Mouse (Mus musculus): ENCODE measurements around the gene Krtap2-4. TPM values are rescaled to one million over a fixed set of nuclear protein-coding genes. Genes with fewer than 3 reads are reported as not detected.

Gene Krtap2-4
- polyA plus RNA-seq, 1 experiment from 2014 or later: not detected

- no peaks in the 10 kb centered on the region for H3K36me3 ChIP-seq (ENCODE audit: control insufficient read depth, insufficient read depth, low read length)
- ATAC-seq (ENCODE audit: insufficient number of reproducible peaks, low FRiP score, low TSS enrichment, low read depth) (peak; percentile 62; the same call in 1 of the 2 replicates), DNase-seq (ENCODE audit: low spot score) (peak; percentile 90)
- H3K27ac ChIP-seq (replicated peaks; ENCODE audit: low read depth, low read length): no peak overlapping the region
- no peaks in the 10 kb centered on the region for H3K4me1 ChIP-seq (ENCODE audit: control insufficient read depth, insufficient read depth, low read length)
- peak overlapping the region; percentile 33; the same call in 1 of the 2 replicates for H3K4me2 ChIP-seq (ENCODE audit: low read depth, severe bottlenecking)
- H3K9me3 ChIP-seq (ENCODE audit: control insufficient read depth, low read length): no peaks in the 10 kb centered on the region
- no peak overlapping the region for H3K4me3 ChIP-seq (ENCODE audit: low read depth, low read length)
- H3K27me3 ChIP-seq (ENCODE audit: control insufficient read depth, insufficient read depth, low read length): no peaks in the 10 kb centered on the region
- H3K9ac ChIP-seq (ENCODE audit: low read length): no peak overlapping the region
- 6% methylated on average over 7 of the region's 7 CpGs for WGBS
These were observed 40.5 kb downstream of the Krtap2-4 start for GRCm38 (mm10) chr11:99574106-99574505.

GRCm38 (mm10) chr11:99573164-99573563 is 41.5 kb downstream of the Krtap2-4 start:
- H3K4me3 ChIP-seq (ENCODE audit: low read depth, low read length): no peak overlapping the region
- ATAC-seq (ENCODE audit: insufficient number of reproducible peaks, low FRiP score, low TSS enrichment, low read depth) (no peak), DNase-seq (ENCODE audit: low spot score) (no peak)
- H3K9me3 ChIP-seq (ENCODE audit: control insufficient read depth, low read length): no peaks in the 10 kb centered on the region
- WGBS: 74% methylated on average over 4 of the region's 4 CpGs
- no peaks in the 10 kb centered on the region for H3K27me3 ChIP-seq (ENCODE audit: control insufficient read depth, insufficient read depth, low read length)
- H3K4me1 ChIP-seq (ENCODE audit: control insufficient read depth, insufficient read depth, low read length): no peaks in the 10 kb centered on the region
- no peaks in the 10 kb centered on the region for H3K36me3 ChIP-seq (ENCODE audit: control insufficient read depth, insufficient read depth, low read length)
- H3K27ac ChIP-seq (replicated peaks; ENCODE audit: low read depth, low read length): no peak overlapping the region
- no peak overlapping the region for H3K9ac ChIP-seq (ENCODE audit: low read length)
- H3K4me2 ChIP-seq (ENCODE audit: low read depth, severe bottlenecking): no peak overlapping the region

- H3K4me3 ChIP-seq (ENCODE audit: low read depth, low read length): no peak within 1 kb of the TSS
- no peaks in the 10 kb centered on the region for H3K27me3 ChIP-seq (ENCODE audit: control insufficient read depth, insufficient read depth, low read length)
- no peak within 1 kb of the TSS for H3K27ac ChIP-seq (replicated peaks; ENCODE audit: low read depth, low read length)
- H3K9me3 ChIP-seq (ENCODE audit: control insufficient read depth, low read length): no peaks in the 10 kb centered on the region
- no peak for DNase-seq (ENCODE audit: low spot score)
- 73% methylated on average over 7 of the region's 7 CpGs for WGBS
- no peak within 1 kb of the TSS for H3K9ac ChIP-seq (ENCODE audit: low read length)
- no peaks in the 10 kb centered on the region for H3K36me3 ChIP-seq (ENCODE audit: control insufficient read depth, insufficient read depth, low read length)
- no peak for ATAC-seq (ENCODE audit: insufficient number of reproducible peaks, low FRiP score, low TSS enrichment, low read depth)
- no peak within 1 kb of the TSS for H3K4me2 ChIP-seq (ENCODE audit: low read depth, severe bottlenecking)
- no peaks in the 10 kb centered on the region for H3K4me1 ChIP-seq (ENCODE audit: control insufficient read depth, insufficient read depth, low read length)
These were observed 48.1 kb downstream of the Krtap2-4 start, which contains the start of gene Krtap3-1 for GRCm38 (mm10) chr11:99566530-99566929. Krtap3-1 (minus strand) TSS chr11:99566630.

Other genes with a start within 250 kb of the Krtap2-4 start
- gene Krt28, start 239.9 kb downstream of the Krtap2-4 start, polyA plus RNA-seq (2014; fragmentation: Nextera tagmentation; extraction: Ambion mirVana): 0.41 and 0.47 TPM in 2 replicates
- 23.8 and 24.0 TPM in 2 replicates for gene Krt10, start 225.5 kb downstream of the Krtap2-4 start, polyA plus RNA-seq (2014; fragmentation: Nextera tagmentation; extraction: Ambion mirVana)
- gene Krt12, start 192.6 kb downstream of the Krtap2-4 start, polyA plus RNA-seq (2014; fragmentation: Nextera tagmentation; extraction: Ambion mirVana): not detected in 2 replicates
- 0.32 and 0.44 TPM in 2 replicates for gene Krt20, start 176.7 kb downstream of the Krtap2-4 start, polyA plus RNA-seq (2014; fragmentation: Nextera tagmentation; extraction: Ambion mirVana)
- 0.24 and 0.35 TPM in 2 replicates for gene Krt23, start 121.7 kb downstream of the Krtap2-4 start, polyA plus RNA-seq (2014; fragmentation: Nextera tagmentation; extraction: Ambion mirVana)
- 0.12 TPM in 1 of 2 replicates, not detected in the other for gene Krt39, start 93.5 kb downstream of the Krtap2-4 start, polyA plus RNA-seq (2014; fragmentation: Nextera tagmentation; extraction: Ambion mirVana)
- not detected in 2 replicates for gene Krt40, start 71.7 kb downstream of the Krtap2-4 start, polyA plus RNA-seq (2014; fragmentation: Nextera tagmentation; extraction: Ambion mirVana)
- gene Krtap3-3, start 64.0 kb downstream of the Krtap2-4 start, polyA plus RNA-seq (2014; fragmentation: Nextera tagmentation; extraction: Ambion mirVana): not detected in 2 replicates
- not detected in 2 replicates for gene Krtap3-2, start 58.0 kb downstream of the Krtap2-4 start, polyA plus RNA-seq (2014; fragmentation: Nextera tagmentation; extraction: Ambion mirVana)
- not detected in 2 replicates for gene Gm11939, start 55.4 kb downstream of the Krtap2-4 start, polyA plus RNA-seq (2014; fragmentation: Nextera tagmentation; extraction: Ambion mirVana)
- gene Krtap3-1, start 48.2 kb downstream of the Krtap2-4 start, polyA plus RNA-seq (2014; fragmentation: Nextera tagmentation; extraction: Ambion mirVana): not detected in 2 replicates
- gene Krtap1-5, start 33.8 kb downstream of the Krtap2-4 start, polyA plus RNA-seq (2014; fragmentation: Nextera tagmentation; extraction: Ambion mirVana): not detected in 2 replicates
- gene Krtap1-4, start 31.2 kb downstream of the Krtap2-4 start, polyA plus RNA-seq (2014; fragmentation: Nextera tagmentation; extraction: Ambion mirVana): not detected in 2 replicates
- gene Krtap1-3, start 23.5 kb downstream of the Krtap2-4 start, polyA plus RNA-seq (2014; fragmentation: Nextera tagmentation; extraction: Ambion mirVana): not detected in 2 replicates
- gene Krtap9-3, start 16.7 kb downstream of the Krtap2-4 start, polyA plus RNA-seq (2014; fragmentation: Nextera tagmentation; extraction: Ambion mirVana): not detected in 2 replicates
- gene Gm11938, start 11.5 kb downstream of the Krtap2-4 start, polyA plus RNA-seq (2014; fragmentation: Nextera tagmentation; extraction: Ambion mirVana): not detected in 2 replicates
- not detected in 2 replicates for gene Gm11937, start 4.7 kb downstream of the Krtap2-4 start, polyA plus RNA-seq (2014; fragmentation: Nextera tagmentation; extraction: Ambion mirVana)
- not detected in 2 replicates for gene Gm11562, start 5.6 kb upstream of the Krtap2-4 start, polyA plus RNA-seq (2014; fragmentation: Nextera tagmentation; extraction: Ambion mirVana)
- not detected in 2 replicates for gene Krtap4-1, start 13.4 kb upstream of the Krtap2-4 start, polyA plus RNA-seq (2014; fragmentation: Nextera tagmentation; extraction: Ambion mirVana)
- gene Krtap4-2, start 20.2 kb upstream of the Krtap2-4 start, polyA plus RNA-seq (2014; fragmentation: Nextera tagmentation; extraction: Ambion mirVana): not detected in 2 replicates
- not detected in 2 replicates for gene Krtap4-7, start 29.2 kb upstream of the Krtap2-4 start, polyA plus RNA-seq (2014; fragmentation: Nextera tagmentation; extraction: Ambion mirVana)
- not detected in 2 replicates for gene Gm11555, start 35.4 kb upstream of the Krtap2-4 start, polyA plus RNA-seq (2014; fragmentation: Nextera tagmentation; extraction: Ambion mirVana)
- not detected in 2 replicates for gene Gm11563, start 44.1 kb upstream of the Krtap2-4 start, polyA plus RNA-seq (2014; fragmentation: Nextera tagmentation; extraction: Ambion mirVana)
- gene Krtap4-6, start 51.1 kb upstream of the Krtap2-4 start, polyA plus RNA-seq (2014; fragmentation: Nextera tagmentation; extraction: Ambion mirVana): not detected in 2 replicates
- gene Gm14190, start 75.9 kb upstream of the Krtap2-4 start, polyA plus RNA-seq (2014; fragmentation: Nextera tagmentation; extraction: Ambion mirVana): not detected in 2 replicates
- not detected in 2 replicates for gene Gm14180, start 119.4 kb upstream of the Krtap2-4 start, polyA plus RNA-seq (2014; fragmentation: Nextera tagmentation; extraction: Ambion mirVana)
- gene Gm11595, start 158.1 kb upstream of the Krtap2-4 start, polyA plus RNA-seq (2014; fragmentation: Nextera tagmentation; extraction: Ambion mirVana): not detected in 2 replicates
- gene Krtap4-8, start 165.9 kb upstream of the Krtap2-4 start, polyA plus RNA-seq (2014; fragmentation: Nextera tagmentation; extraction: Ambion mirVana): not detected in 2 replicates
- gene Krtap4-9, start 170.4 kb upstream of the Krtap2-4 start, polyA plus RNA-seq (2014; fragmentation: Nextera tagmentation; extraction: Ambion mirVana): not detected in 2 replicates
- gene Gm11596, start 178.6 kb upstream of the Krtap2-4 start, polyA plus RNA-seq (2014; fragmentation: Nextera tagmentation; extraction: Ambion mirVana): not detected in 2 replicates
- not detected in 2 replicates for gene Gm11569, start 184.1 kb upstream of the Krtap2-4 start, polyA plus RNA-seq (2014; fragmentation: Nextera tagmentation; extraction: Ambion mirVana)
- gene Gm11554, start 189.6 kb upstream of the Krtap2-4 start, polyA plus RNA-seq (2014; fragmentation: Nextera tagmentation; extraction: Ambion mirVana): not detected in 2 replicates
- gene Krtap4-13, start 195.0 kb upstream of the Krtap2-4 start, polyA plus RNA-seq (2014; fragmentation: Nextera tagmentation; extraction: Ambion mirVana): not detected in 2 replicates
- gene Gm11564, start 200.8 kb upstream of the Krtap2-4 start, polyA plus RNA-seq (2014; fragmentation: Nextera tagmentation; extraction: Ambion mirVana): not detected in 2 replicates
- not detected in 2 replicates for gene 2300003K06Rik, start 223.2 kb upstream of the Krtap2-4 start, polyA plus RNA-seq (2014; fragmentation: Nextera tagmentation; extraction: Ambion mirVana)
- not detected in 2 replicates for gene Krtap4-16, start 236.8 kb upstream of the Krtap2-4 start, polyA plus RNA-seq (2014; fragmentation: Nextera tagmentation; extraction: Ambion mirVana)
- gene Gm11568, start 243.1 kb upstream of the Krtap2-4 start, polyA plus RNA-seq (2014; fragmentation: Nextera tagmentation; extraction: Ambion mirVana): not detected in 2 replicates
- gene Gm11559, start 249.6 kb upstream of the Krtap2-4 start, polyA plus RNA-seq (2014; fragmentation: Nextera tagmentation; extraction: Ambion mirVana): not detected in 2 replicates